Mouse (Mus musculus) thymus, postnatal 4 days (tissue): ENCODE data around the gene Mettl7a1.
"Not testable (repeated sequence)": the region's sequence is repeated elsewhere in the genome, so short reads cannot be mapped to it uniquely, and the experiment has no call there.

ENCODE experiments used
- DNase-seq: peaks from one replicate; pipeline ENCODE4 v3.0.0; 2021

Mettl7a1 gene

DNA sequence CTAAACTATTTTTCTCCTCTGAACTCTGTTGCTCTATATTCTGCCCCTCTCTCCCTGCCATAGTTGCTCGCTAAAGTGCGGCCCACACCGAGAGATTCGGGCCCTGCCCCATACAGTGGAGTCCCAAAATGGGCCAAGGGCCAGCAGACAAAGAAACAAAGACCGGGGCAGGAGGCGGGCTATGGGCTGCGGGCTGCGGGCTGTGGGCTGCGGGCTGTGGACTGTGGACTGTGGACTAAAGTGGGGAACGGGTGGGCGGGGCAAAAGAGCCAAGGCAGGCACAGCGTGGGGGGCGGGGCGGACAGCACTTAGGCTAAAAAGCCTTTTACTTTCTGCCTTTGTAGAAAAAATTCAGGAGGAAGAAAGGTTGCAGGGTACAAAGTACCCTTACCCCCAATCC is 42.8 kb downstream of the Mettl7a1 start:
- DNase-seq: no peak

DNA sequence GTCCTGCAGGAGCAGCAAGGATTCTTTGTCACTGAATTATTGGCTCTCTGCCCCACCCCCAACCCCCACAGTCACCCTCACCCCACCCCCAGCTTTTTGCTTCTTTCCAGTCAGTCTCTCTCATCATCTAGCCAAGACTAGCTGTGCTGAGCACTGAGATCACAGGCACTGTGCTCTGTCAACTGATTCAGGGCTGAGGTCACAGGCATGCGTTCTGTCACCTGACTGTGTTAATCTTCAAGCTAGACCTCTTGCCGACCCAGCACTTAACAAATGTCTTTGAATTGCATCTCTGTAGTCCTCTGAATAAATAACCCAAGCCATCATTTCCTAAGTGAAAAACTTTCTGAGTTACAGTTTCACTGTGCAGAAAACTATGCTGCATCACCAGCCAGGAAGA is 45.6 kb downstream of the Mettl7a1 start:
- no peak for DNase-seq

DNA sequence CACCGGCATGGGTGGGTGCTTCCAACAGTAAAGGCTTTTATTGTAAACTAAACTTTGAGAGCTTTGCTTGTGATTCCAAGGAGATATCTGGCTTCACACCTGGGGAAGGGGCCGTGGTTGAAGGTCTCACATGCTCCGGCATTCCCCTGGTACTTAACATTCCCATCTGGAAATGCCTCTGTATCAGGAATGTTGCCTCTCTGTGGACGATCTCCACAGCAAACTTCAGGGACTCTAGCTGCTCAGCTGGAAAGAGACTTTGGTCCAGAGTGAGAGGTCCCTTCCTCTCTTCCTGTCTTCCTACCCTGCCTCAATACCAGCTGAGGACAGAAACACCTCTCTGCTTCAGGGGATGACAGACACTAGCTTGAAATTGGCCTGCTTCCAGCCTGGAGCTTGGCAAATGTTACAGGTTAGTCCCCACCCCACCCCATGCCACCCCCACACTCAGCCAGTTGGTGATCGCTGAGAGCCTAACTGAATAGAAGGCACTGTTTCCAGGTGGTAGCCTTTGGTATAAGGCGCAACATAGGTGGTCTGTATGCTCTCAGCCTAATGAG is 47.6 kb downstream of the Mettl7a1 start:
- DNase-seq: no peak

DNA sequence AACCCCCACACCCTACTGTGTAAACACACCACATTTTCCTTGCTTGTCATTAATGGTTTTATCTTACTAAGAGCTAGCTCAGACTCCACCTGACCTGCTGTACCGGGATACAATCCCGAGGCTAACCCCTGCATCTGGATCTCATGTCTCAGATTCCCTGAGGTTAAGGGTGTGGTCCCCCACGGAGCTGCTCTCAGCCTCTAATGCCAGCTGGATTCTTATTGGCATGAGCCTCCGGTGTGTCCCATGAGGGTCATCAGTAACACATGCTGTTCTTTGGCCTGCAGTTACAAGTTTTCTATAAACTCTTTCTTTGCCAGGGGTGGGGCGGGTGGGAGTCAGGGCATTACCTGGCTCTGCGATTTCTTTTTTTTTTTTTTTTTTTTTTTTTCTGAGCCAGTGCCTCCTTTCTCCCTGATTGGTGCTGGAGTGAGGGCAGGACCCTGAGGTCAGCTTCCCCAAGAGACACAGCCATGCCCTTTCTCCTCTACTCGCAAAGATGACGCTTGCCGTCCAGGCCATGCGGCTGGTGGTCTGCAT is 48.8 kb downstream of the Mettl7a1 start, which contains the start of the genes Methig1 and Mettl7a2:
Gene Methig1 (plus strand): TSS at position 439 of the 540 bp plus-strand sequence.
Gene Mettl7a2 (plus strand): TSS at position 490 of the 540 bp plus-strand sequence.
- DNase-seq: no peak

DNA sequence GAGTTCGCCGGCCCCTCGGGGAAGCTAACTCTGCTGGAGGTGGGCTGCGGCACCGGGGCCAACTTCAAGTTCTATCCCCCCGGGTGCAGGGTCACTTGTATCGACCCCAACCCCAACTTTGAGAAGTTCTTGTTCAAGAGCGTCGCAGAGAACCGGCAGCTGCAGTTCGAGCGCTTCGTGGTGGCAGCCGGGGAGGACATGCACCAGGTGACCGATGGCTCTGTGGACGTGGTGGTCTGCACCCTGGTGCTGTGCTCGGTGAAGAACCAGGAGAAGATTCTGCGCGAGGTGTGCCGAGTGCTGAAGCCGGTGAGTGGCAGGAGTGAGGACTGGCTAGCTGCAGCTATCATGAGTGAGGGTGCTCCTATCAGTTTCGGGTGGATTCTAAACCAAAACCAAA is 49.5 kb downstream of the Mettl7a1 start:
- DNase-seq: not testable (repeated sequence)

DNA sequence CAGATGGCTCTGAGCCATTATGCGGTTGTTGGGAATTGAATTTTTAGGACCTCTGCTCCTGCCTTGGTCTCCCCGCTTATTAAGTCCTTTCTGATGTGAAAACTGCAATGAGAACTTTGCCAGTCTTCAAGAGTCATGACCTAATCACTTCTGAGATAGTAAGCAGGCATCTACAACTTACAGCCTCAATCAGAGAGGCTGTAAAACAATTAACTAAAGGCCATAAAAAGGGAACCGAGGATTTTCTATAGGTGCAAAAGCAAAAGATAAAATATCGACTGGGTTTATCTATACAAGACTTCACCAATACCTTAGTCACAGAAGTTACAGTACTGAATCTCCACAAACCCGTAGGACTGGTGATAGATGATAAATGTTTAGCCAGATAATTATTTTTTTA is 51.9 kb downstream of the Mettl7a1 start:
- no peak for DNase-seq

DNA sequence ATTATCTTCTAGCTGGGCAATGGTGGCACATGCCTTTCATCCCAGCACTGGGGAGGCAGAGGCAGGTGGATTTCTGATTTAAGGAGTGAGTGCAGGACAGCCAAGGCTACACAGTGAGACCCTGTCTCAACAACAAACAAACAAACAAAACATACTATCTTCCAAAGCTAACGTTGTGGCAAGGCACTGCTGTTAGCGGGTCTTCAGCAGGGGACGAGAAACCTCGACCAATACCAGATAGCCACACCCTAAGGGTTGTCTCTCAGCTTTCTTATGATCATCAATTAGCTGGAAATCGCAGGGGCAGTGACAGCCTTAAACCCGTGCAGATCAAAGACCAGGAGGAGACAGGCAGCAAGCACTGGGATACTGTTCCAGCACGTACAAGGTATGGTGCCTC is 60.3 kb downstream of the Mettl7a1 start, which contains the start of gene Higd1c:
Gene Higd1c (plus strand): TSS at position 301 of the 400 bp plus-strand sequence.
- no peak for DNase-seq

DNA sequence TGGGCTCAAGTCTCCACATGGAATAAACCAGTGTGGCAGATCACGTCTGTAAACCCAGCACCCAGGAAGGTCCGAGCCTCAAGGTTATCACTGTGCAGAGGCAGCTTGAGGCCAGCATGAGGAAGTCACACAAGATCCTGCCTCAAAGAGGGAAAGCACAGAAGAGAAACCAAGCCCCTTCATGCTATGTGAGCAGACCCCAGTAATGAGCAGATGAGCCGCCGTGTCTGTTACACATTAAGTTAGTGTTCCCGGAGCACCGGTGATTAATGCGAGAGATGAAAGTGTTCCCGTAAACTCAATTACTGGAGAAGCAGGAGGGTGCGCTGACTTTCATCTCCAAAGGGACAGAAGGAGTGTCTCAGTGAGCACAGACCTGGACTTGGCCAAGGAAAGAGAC is 62.0 kb downstream of the Mettl7a1 start:
- not testable (repeated sequence) for DNase-seq

DNA sequence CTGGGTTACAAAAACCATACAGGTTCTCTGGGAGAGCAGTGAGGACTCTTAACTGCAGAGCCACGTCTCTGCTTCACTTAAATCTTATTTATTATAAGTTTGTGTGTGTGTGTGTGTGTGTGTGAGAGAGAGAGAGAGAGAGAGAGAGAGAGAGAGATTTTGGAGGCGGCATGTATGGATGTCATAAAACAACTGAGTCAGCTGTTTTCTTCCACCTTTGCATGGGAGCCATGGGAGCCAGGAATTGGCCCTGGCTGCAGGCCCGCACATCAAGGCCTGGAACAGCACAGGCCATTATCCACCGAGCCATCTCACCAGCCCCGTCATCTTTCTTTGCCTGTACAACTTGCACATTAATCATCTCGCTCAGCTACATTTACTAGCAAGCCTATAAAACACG is 63.2 kb downstream of the Mettl7a1 start:
- no peak for DNase-seq

DNA sequence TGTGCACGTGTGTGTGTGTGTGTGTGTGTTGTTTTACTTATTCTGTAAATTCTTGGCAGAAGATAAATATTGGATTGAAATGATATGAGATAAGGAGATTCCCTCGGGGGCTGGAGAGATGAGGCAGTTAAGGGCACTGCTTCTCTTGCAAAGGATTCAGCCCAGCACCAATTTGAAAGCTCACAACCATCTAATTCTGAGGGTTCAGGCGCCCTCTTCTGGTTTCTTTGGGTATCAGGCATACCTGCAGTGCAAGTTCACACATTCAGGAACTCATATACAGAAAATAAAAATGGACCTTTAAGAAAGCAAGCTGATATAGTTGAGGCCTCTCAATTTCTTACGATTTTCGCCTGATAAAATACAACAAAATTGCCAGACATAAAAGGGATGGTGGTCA is 71.1 kb downstream of the Mettl7a1 start:
- peak; percentile 67 for DNase-seq

DNA sequence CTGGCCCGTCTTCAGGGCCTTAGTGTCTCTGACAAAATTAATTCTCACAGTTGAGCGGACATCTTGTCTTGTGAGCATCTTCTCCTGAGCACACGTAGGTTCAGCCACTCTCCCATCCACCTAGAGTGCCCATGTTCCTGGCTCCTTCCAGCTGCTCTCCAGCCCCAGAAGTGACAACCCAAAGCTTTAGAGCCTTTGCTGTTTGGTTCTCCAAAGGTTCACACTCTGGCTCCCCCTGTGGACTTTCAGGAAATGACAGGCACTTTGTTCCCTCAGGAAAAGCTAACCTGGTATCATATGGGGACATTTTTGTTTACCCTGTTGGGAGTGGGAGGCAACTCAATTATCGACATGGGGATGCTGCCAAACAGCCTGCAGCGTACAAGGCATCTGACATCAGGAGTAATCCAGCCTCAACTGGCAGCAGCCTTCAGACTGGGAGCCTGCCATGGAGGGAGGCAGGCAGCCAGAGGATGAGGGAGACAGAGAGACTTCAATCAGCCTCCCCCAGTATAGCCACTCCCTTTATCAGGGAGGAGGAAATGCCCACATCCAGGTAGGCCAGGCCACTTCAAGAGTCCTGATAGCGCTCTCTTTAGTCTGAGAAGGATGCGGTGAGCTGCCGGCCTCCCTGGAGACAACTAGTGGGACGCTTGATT is 74.0 kb downstream of the Mettl7a1 start:
- DNase-seq: not testable (repeated sequence)
